Mouse (Mus musculus): ENCODE measurements around the gene Nfib. TPM values are rescaled to one million over a fixed set of nuclear protein-coding genes. Genes with fewer than 3 reads are reported as not detected.

Nfib gene
- polyA plus RNA-seq, 1 experiment from 2014 or later = 72.0 TPM

DNA sequence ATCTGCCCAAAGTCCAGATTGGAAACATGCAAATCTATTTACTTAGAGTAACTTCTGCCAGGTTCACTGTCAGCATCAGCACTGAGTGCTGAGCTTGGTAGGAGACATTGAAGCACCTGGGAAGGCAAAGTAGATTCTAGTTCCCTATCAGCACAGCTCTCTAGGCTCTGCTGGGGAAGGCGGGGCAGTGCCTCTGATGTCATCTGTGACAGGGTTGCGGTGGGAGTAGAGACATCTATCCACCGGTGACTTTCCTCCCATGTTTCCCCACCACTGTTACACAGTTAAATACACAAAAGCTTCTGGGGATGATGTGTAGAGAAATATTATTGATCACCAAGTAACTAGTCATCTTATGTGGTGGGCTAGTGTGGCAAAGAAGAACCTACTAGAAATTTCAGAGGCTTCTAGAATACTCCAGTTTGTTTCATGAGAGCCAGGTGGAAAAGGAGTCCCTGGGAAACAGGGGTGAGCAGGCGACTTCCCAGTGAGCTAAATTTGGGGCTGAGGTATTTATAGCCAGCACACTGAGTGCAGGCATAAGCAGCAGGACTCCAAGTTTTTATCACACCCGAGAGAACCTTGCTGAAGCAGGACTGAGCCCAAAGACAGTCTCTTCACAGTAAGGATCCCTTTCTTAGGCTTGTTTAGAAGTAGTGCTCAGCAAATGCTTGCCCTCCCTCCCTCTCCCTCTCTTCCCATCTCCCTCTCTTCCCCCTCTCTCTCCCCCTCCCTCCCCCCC lies 9.6 kb downstream of the Nfib start:
- ATAC-seq (ENCODE audit: low FRiP score, low TSS enrichment) (no peak), DNase-seq (no peak)
- 86% methylated on average over 5 of the region's 5 CpGs for WGBS
- no peaks in the 10 kb centered on the region for H3K27me3 ChIP-seq (ENCODE audit: control insufficient read depth, insufficient read depth, low read length)
- peaks cover 18% of the 10 kb centered on the region for H3K4me1 ChIP-seq (ENCODE audit: control insufficient read depth, insufficient read depth, low read length)
- H3K4me2 ChIP-seq (ENCODE audit: low read length) = no peak overlapping the region
- H3K9me3 ChIP-seq (ENCODE audit: control insufficient read depth, low read length) = no peaks in the 10 kb centered on the region
- no peak overlapping the region for H3K27ac ChIP-seq (replicated peaks; ENCODE audit: low read depth, low read length)
- no peaks in the 10 kb centered on the region for H3K36me3 ChIP-seq (ENCODE audit: control insufficient read depth, insufficient read depth, low read length)
- no peak overlapping the region for H3K9ac ChIP-seq (replicated peaks; ENCODE audit: low read length)
- no peak overlapping the region for H3K4me3 ChIP-seq (replicated peaks; ENCODE audit: low read depth, low read length)

DNA sequence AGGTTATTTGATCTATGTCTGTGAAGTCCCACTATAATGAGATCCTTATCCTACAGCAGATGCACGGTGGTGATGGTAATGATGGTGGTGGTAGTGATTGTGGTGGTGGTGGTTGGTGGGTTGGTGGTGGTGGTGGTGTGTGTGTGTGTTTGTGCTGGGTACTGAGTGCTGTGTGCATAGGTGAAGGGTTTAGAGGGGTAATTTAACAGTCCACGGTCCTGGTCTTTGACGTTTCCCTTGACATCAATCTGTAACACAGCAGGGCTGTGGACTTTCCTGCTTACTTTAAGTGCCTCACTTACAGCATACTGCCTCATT lies 13.6 kb downstream of the Nfib start:
- ATAC-seq (ENCODE audit: low FRiP score, low TSS enrichment) = peak; percentile 5; the same call in 1 of the 2 replicates
- Histone ChIP-seq H3K4me3 (replicated peaks; ENCODE audit: low read depth, low read length) (no peak overlapping the region), H3K9ac (replicated peaks; ENCODE audit: low read length) (no peak overlapping the region), H3K4me1 (ENCODE audit: control insufficient read depth, insufficient read depth, low read length) (peaks cover 18% of the 10 kb centered on the region), H3K4me2 (ENCODE audit: low read length) (no peak overlapping the region), H3K27me3 (ENCODE audit: control insufficient read depth, insufficient read depth, low read length) (no peaks in the 10 kb centered on the region), H3K36me3 (ENCODE audit: control insufficient read depth, insufficient read depth, low read length) (no peaks in the 10 kb centered on the region), H3K9me3 (ENCODE audit: control insufficient read depth, low read length) (no peaks in the 10 kb centered on the region), H3K27ac (replicated peaks; ENCODE audit: low read depth, low read length) (peak overlapping the region; percentile 65)
- DNase-seq = no peak
- WGBS = 49% methylated on average over 3 of the region's 3 CpGs

DNA sequence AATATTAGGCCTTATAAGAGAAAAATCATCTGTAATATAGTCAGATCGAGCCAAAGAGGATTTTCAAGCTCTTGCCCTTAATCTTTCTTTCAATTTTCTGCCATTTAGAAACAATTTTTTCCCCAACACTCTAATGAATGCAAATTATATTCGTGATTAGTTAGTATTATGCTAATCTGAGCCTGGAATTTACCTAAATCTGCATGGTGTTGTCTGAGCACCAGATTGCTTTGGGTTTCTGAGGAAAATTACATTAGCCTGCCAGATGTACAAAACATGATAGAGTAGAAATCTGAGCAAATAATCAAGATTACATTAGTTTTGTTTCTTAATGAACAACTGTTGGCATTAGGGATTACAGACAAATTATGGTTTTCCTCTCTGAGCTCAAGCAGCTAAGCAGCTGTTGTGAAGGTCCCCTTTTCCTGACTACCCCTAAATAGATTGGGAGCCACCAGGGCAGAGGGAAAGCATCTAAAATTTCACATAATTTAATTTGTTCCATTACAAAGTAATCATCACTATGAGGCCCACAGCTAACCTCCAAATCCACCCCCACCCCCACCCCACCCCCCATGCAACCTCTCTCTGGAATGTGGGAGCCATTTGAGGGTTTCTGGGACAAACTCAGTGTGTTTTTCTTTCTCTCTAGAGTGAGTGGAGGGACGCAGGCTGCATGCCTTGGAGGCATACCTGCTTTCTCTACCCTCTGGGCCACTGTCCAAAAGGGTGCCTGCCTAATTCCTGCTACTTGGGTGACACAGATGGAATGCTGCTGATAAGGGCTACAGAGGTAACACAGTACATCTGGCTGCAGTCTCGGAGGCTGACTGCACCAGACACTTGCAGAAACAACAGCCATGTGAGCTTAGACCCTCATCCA lies 14.2 kb downstream of the Nfib start:
- WGBS = 31% methylated on average over 4 of the region's 4 CpGs
- no peak overlapping the region for H3K9ac ChIP-seq (replicated peaks; ENCODE audit: low read length)
- DNase-seq (peak; percentile 59), ATAC-seq (ENCODE audit: low FRiP score, low TSS enrichment) (peak; percentile 59)
- no peaks in the 10 kb centered on the region for H3K9me3 ChIP-seq (ENCODE audit: control insufficient read depth, low read length)
- H3K4me2 ChIP-seq (ENCODE audit: low read length) = no peak overlapping the region
- H3K4me3 ChIP-seq (replicated peaks; ENCODE audit: low read depth, low read length) = no peak overlapping the region
- H3K27ac ChIP-seq (replicated peaks; ENCODE audit: low read depth, low read length) = peak overlapping the region; percentile 76
- no peaks in the 10 kb centered on the region for H3K36me3 ChIP-seq (ENCODE audit: control insufficient read depth, insufficient read depth, low read length)
- H3K4me1 ChIP-seq (ENCODE audit: control insufficient read depth, insufficient read depth, low read length) = peaks cover 18% of the 10 kb centered on the region
- no peaks in the 10 kb centered on the region for H3K27me3 ChIP-seq (ENCODE audit: control insufficient read depth, insufficient read depth, low read length)

DNA sequence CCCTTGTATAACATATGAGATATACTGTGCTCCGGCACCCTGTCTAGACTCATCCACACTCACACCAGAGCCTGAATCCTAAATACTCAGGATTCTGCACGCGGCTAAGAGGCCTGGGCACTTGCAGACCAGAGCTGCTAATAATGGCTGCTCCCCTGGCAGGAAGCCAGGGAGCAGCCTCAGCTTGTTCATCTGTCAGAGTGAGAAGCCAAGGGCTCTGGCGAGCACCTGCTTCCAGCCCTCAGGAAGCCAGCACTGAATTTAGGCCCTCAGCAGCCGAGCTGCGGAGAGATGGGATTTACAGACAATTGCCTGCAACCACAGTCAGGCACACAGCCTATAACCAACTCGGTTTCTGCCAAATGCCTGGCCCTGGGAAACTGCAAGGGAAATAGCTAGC lies 15.3 kb downstream of the Nfib start:
- no peaks in the 10 kb centered on the region for H3K9me3 ChIP-seq (ENCODE audit: control insufficient read depth, low read length)
- no peak overlapping the region for H3K9ac ChIP-seq (replicated peaks; ENCODE audit: low read length)
- H3K27me3 ChIP-seq (ENCODE audit: control insufficient read depth, insufficient read depth, low read length) = no peaks in the 10 kb centered on the region
- DNase-seq = peak; percentile 89
- H3K4me3 ChIP-seq (replicated peaks; ENCODE audit: low read depth, low read length) = no peak overlapping the region
- H3K4me2 ChIP-seq (ENCODE audit: low read length) = no peak overlapping the region
- no peaks in the 10 kb centered on the region for H3K36me3 ChIP-seq (ENCODE audit: control insufficient read depth, insufficient read depth, low read length)
- H3K4me1 ChIP-seq (ENCODE audit: control insufficient read depth, insufficient read depth, low read length) = peaks cover 18% of the 10 kb centered on the region
- 29% methylated on average over 7 of the region's 7 CpGs for WGBS
- peak; percentile 76 for ATAC-seq (ENCODE audit: low FRiP score, low TSS enrichment)
- H3K27ac ChIP-seq (replicated peaks; ENCODE audit: low read depth, low read length) = peak overlapping the region; percentile 76

DNA sequence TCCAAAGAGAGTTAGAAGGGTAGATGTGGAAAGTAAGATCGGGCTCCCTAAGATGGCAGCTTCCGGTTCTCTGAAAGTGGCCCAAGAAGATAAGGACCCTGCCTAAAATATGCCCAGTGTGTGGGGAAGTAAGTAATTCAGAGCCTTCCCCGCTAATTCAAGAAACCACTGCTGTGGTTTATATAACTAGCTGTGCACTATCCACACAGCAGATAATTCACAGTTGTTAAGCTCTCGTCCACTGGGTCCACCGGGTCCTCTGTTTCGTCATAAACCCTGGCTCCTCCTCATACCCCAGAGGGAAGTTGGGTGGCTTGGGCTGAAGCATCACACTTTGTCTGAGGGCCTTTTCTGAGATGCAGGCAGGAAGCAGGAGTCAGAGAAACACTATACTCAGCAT lies 19.5 kb downstream of the Nfib start:
- Histone ChIP-seq H3K4me3 (replicated peaks; ENCODE audit: low read depth, low read length) (no peak overlapping the region), H3K4me2 (ENCODE audit: low read length) (no peak overlapping the region), H3K36me3 (ENCODE audit: control insufficient read depth, insufficient read depth, low read length) (no peaks in the 10 kb centered on the region), H3K9ac (replicated peaks; ENCODE audit: low read length) (no peak overlapping the region), H3K4me1 (ENCODE audit: control insufficient read depth, insufficient read depth, low read length) (no peaks in the 10 kb centered on the region), H3K9me3 (ENCODE audit: control insufficient read depth, low read length) (no peaks in the 10 kb centered on the region), H3K27ac (replicated peaks; ENCODE audit: low read depth, low read length) (no peak overlapping the region), H3K27me3 (ENCODE audit: control insufficient read depth, insufficient read depth, low read length) (no peaks in the 10 kb centered on the region)
- 93% methylated on average over 6 of the region's 6 CpGs for WGBS
- DNase-seq (no peak), ATAC-seq (ENCODE audit: low FRiP score, low TSS enrichment) (no peak)

DNA sequence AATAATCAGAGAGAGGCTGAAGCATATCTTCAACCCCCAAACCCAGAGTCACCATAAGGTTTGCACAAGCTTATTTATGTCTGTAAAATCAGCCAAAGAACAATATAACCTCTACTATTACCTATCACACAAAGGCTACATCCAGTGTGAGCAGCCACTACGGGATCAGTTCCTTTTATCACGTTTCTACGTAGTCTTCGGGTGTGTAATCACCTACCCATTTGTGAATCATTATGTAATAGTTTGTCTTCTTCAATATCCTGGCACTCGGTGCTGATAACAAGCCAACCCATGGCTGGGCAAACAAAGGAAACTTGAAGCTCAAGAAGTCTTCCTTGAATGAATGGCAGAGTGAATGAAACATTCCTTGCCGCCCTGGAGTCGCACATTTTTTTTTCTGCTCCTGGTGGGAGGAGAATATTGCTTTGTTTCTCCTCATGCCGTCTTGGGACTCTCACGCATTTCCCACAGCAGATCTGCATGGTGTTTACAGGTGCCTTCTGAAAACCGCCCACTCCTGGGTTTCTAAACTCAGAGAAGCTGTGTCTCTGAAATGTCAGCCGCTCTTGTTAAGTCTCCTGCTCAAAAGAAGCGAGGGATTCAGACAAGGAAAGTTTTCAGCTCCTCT lies 21.3 kb downstream of the Nfib start:
- no peaks in the 10 kb centered on the region for H3K36me3 ChIP-seq (ENCODE audit: control insufficient read depth, insufficient read depth, low read length)
- ATAC-seq (ENCODE audit: low FRiP score, low TSS enrichment) = no peak
- 72% methylated on average over 12 of the region's 12 CpGs for WGBS
- H3K4me2 ChIP-seq (ENCODE audit: low read length) = no peak overlapping the region
- no peaks in the 10 kb centered on the region for H3K4me1 ChIP-seq (ENCODE audit: control insufficient read depth, insufficient read depth, low read length)
- H3K27me3 ChIP-seq (ENCODE audit: control insufficient read depth, insufficient read depth, low read length) = no peaks in the 10 kb centered on the region
- no peak overlapping the region for H3K9ac ChIP-seq (replicated peaks; ENCODE audit: low read length)
- H3K27ac ChIP-seq (replicated peaks; ENCODE audit: low read depth, low read length) = no peak overlapping the region
- DNase-seq = no peak
- no peaks in the 10 kb centered on the region for H3K9me3 ChIP-seq (ENCODE audit: control insufficient read depth, low read length)
- H3K4me3 ChIP-seq (replicated peaks; ENCODE audit: low read depth, low read length) = no peak overlapping the region

DNA sequence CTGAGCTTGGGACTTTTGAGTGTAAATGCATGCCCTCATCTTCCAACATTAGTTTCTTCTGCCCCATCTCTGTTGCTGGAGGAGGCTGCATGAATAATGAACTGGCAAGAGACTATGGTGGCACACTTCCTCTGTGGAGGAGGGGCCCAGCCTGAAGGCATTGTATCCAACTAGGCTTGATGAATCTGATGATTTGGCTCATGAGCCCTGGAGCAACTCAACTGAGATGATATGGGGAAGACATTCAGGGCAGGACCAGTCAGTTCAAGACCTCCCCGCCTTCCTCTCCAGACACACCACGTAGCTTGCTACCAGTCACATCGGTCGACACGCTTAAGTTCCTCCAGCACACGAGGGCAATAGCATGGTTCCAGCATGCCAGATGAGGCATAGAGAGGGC lies 22.0 kb downstream of the Nfib start:
- Histone ChIP-seq H3K36me3 (ENCODE audit: control insufficient read depth, insufficient read depth, low read length) (no peaks in the 10 kb centered on the region), H3K4me2 (ENCODE audit: low read length) (no peak overlapping the region), H3K9me3 (ENCODE audit: control insufficient read depth, low read length) (no peaks in the 10 kb centered on the region), H3K4me3 (replicated peaks; ENCODE audit: low read depth, low read length) (no peak overlapping the region), H3K27ac (replicated peaks; ENCODE audit: low read depth, low read length) (no peak overlapping the region), H3K9ac (replicated peaks; ENCODE audit: low read length) (no peak overlapping the region), H3K27me3 (ENCODE audit: control insufficient read depth, insufficient read depth, low read length) (no peaks in the 10 kb centered on the region), H3K4me1 (ENCODE audit: control insufficient read depth, insufficient read depth, low read length) (no peaks in the 10 kb centered on the region)
- WGBS = 90% methylated on average over 6 of the region's 6 CpGs
- no peak for DNase-seq
- ATAC-seq (ENCODE audit: low FRiP score, low TSS enrichment) = no peak

DNA sequence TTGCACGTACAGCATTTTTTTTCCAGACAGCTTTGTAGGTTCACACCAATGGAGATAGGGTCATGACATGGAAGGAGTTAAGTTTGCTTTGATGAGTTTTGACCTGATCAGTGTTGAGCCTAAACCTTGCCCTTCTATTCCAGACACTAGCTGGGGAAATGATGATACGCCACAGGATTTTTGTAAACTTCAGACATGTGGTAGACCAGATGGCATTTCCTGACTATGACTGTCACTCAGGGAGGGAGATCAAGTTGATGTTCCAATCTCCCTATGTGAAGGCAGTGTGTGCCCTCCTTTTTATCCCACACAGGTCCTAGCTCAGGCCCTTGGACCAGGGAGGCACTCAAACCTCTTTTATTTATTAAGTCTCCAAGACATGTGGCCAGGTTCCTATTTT lies 29.4 kb downstream of the Nfib start:
- no peaks in the 10 kb centered on the region for H3K36me3 ChIP-seq (ENCODE audit: control insufficient read depth, insufficient read depth, low read length)
- no peak for ATAC-seq (ENCODE audit: low FRiP score, low TSS enrichment)
- no peak overlapping the region for H3K4me2 ChIP-seq (ENCODE audit: low read length)
- 98% methylated on average over 2 of the region's 2 CpGs for WGBS
- H3K4me3 ChIP-seq (replicated peaks; ENCODE audit: low read depth, low read length) = no peak overlapping the region
- DNase-seq = no peak
- no peaks in the 10 kb centered on the region for H3K4me1 ChIP-seq (ENCODE audit: control insufficient read depth, insufficient read depth, low read length)
- no peaks in the 10 kb centered on the region for H3K9me3 ChIP-seq (ENCODE audit: control insufficient read depth, low read length)
- H3K27me3 ChIP-seq (ENCODE audit: control insufficient read depth, insufficient read depth, low read length) = no peaks in the 10 kb centered on the region
- no peak overlapping the region for H3K27ac ChIP-seq (replicated peaks; ENCODE audit: low read depth, low read length)
- no peak overlapping the region for H3K9ac ChIP-seq (replicated peaks; ENCODE audit: low read length)
